Mouse (Mus musculus): Measurements from ENCODE around the gene Mrpl32.
A peak's percentile ranks its signal among the peaks of the same experiment; 100 is the strongest.

Mrpl32 gene

GRCm38 (mm10) chr13:14612926-14613529, at the start of gene Mrpl32, which contains the start of gene Psma2:
Gene Mrpl32 (minus strand): TSS chr13:14613165.
Gene Psma2 (plus strand): TSS chr13:14613240.
- peak; percentile 99 for DNase-seq

- peak in 1 of 2 experiments; percentile 8 for DNase-seq
Observed at GRCm38 (mm10) chr13:14649301-14649700, 36.3 kb upstream of the Mrpl32 start.

- DNase-seq = no peak
Observed at GRCm38 (mm10) chr13:14639998-14640397, 27.0 kb upstream of the Mrpl32 start.

- peak; percentile 96 for DNase-seq
Observed at GRCm38 (mm10) chr13:14629726-14630641, 17.0 kb upstream of the Mrpl32 start, which contains the start of gene AW209491. Gene AW209491 (plus strand): TSS chr13:14630154.

GRCm38 (mm10) chr13:14618724-14619123, 5.8 kb upstream of the Mrpl32 start:
- peak in 1 of 2 experiments; percentile 74 for DNase-seq

GRCm38 (mm10) chr13:14613553-14613952, 588 bp upstream of the Mrpl32 start:
- no peak for DNase-seq

- no peak for DNase-seq
Observed at GRCm38 (mm10) chr13:14612463-14612862, 502 bp downstream of the Mrpl32 start.

- DNase-seq = no peak
Observed at GRCm38 (mm10) chr13:14607616-14608015, 5.3 kb downstream of the Mrpl32 start.

GRCm38 (mm10) chr13:14602744-14603143, 10.2 kb downstream of the Mrpl32 start:
- no peak for DNase-seq

GRCm38 (mm10) chr13:14580392-14580791, 32.6 kb downstream of the Mrpl32 start:
- DNase-seq = no peak

- DNase-seq = no peak
Observed at GRCm38 (mm10) chr13:14574128-14574527, 38.8 kb downstream of the Mrpl32 start.

GRCm38 (mm10) chr13:14561336-14561735, 51.6 kb downstream of the Mrpl32 start:
- no peak for DNase-seq
